Mouse (Mus musculus) c-Kit-positive CD71-positive TER-119-negative erythroid progenitor cells, embryonic 14.5 days (primary cell): ENCODE results near the gene Apba2.

Experiments
- DNase-seq: peaks from one replicate; pipeline ENCODE4 v3.0.0-alpha.2; 2013; ENCODE audit warnings: low read depth

Gene Apba2

GRCm38 (mm10) chr7:64725967-64726695 lies 224.6 kb downstream of the Apba2 start:
- no peak for DNase-seq

GRCm38 (mm10) chr7:64728181-64728591 lies 226.7 kb downstream of the Apba2 start:
- no peak for DNase-seq

- DNase-seq, result no peak
Observed at GRCm38 (mm10) chr7:64728816-64729215, 227.3 kb downstream of the Apba2 start.

GRCm38 (mm10) chr7:64729785-64730184 lies 228.3 kb downstream of the Apba2 start:
- no peak for DNase-seq

GRCm38 (mm10) chr7:64739131-64739530 lies 237.6 kb downstream of the Apba2 start:
- no peak for DNase-seq

GRCm38 (mm10) chr7:64741333-64742307 lies 240.1 kb downstream of the Apba2 start:
- DNase-seq, result peak; percentile 20

GRCm38 (mm10) chr7:64743610-64744009 lies 242.1 kb downstream of the Apba2 start:
- DNase-seq, result no peak

- DNase-seq, result no peak
Observed at GRCm38 (mm10) chr7:64751465-64751864, 250.0 kb downstream of the Apba2 start.

GRCm38 (mm10) chr7:64752133-64752532 lies 250.6 kb downstream of the Apba2 start:
- DNase-seq, result no peak

GRCm38 (mm10) chr7:64753678-64754077 lies 252.2 kb downstream of the Apba2 start:
- DNase-seq, result no peak

- no peak for DNase-seq
Observed at GRCm38 (mm10) chr7:64754161-64754560, 252.7 kb downstream of the Apba2 start.

GRCm38 (mm10) chr7:64755141-64755540 lies 253.6 kb downstream of the Apba2 start:
- DNase-seq, result no peak

GRCm38 (mm10) chr7:64765595-64765994 lies 264.1 kb downstream of the Apba2 start:
- DNase-seq, result no peak

GRCm38 (mm10) chr7:64769768-64770167 lies 268.3 kb downstream of the Apba2 start:
- no peak for DNase-seq

- DNase-seq, result no peak
Observed at GRCm38 (mm10) chr7:64770779-64771390, 269.4 kb downstream of the Apba2 start.

GRCm38 (mm10) chr7:64773465-64773864 lies 272.0 kb downstream of the Apba2 start:
- DNase-seq, result no peak

GRCm38 (mm10) chr7:64776708-64777489 lies 275.4 kb downstream of the Apba2 start:
- no peak for DNase-seq

- no peak for DNase-seq
Observed at GRCm38 (mm10) chr7:64779501-64779900, 278.0 kb downstream of the Apba2 start.

GRCm38 (mm10) chr7:64785040-64785439 lies 283.5 kb downstream of the Apba2 start:
- DNase-seq, result no peak

GRCm38 (mm10) chr7:64791145-64791544 lies 289.6 kb downstream of the Apba2 start:
- no peak for DNase-seq

GRCm38 (mm10) chr7:64792031-64792430 lies 290.5 kb downstream of the Apba2 start:
- DNase-seq, result no peak

GRCm38 (mm10) chr7:64795554-64795953 lies 294.0 kb downstream of the Apba2 start:
- no peak for DNase-seq
